Mouse (Mus musculus) C2C12 (cell line): ENCODE measurements around the gene Cdhr1. TPM values are rescaled to one million over a fixed set of nuclear protein-coding genes. Genes with fewer than 3 reads are reported as not detected.

Source experiments
- H3K27me3 ChIP-seq: one replicate; pipeline ENCODE4 v1.6.1; 2011; ENCODE audit not compliant: control insufficient read depth, insufficient read depth, insufficient read length
- H3K36me3 ChIP-seq: one replicate; pipeline ENCODE4 v1.6.1; 2011; ENCODE audit not compliant: control insufficient read depth, insufficient read depth
- H3K4me3 ChIP-seq: one replicate; pipeline ENCODE4 v1.5.1; 2011; ENCODE audit warnings: mild to moderate bottlenecking, control low read depth; ENCODE audit not compliant: poor library complexity, insufficient read depth, severe bottlenecking
- H3K79me2 ChIP-seq: one replicate; pipeline ENCODE4 v1.6.1; 2011; ENCODE audit not compliant: control insufficient read depth, insufficient read depth
- H3K79me3 ChIP-seq: one replicate; pipeline ENCODE4 v1.6.1; 2011; ENCODE audit warnings: low read depth, control low read depth
- H3ac ChIP-seq: one replicate; pipeline ENCODE3; 2011; ENCODE audit warnings: low read depth; ENCODE audit not compliant: control insufficient read depth, insufficient read length
- CEBPB ChIP-seq: IDR thresholded peaks from one replicate; pipeline ENCODE4 v1.6.1; 2011; ENCODE audit warnings: low read depth, mild to moderate bottlenecking, control low read depth, moderate library complexity
- CTCF ChIP-seq: IDR thresholded peaks from one replicate; pipeline ENCODE4 v1.5.1; 2011; ENCODE audit not compliant: control insufficient read depth, insufficient read depth, insufficient read length
- FOSL1 ChIP-seq: IDR thresholded peaks from one replicate; pipeline ENCODE4 v1.8.0; 2011; ENCODE audit warnings: mild to moderate bottlenecking, low read length; ENCODE audit not compliant: poor library complexity, insufficient read depth, severe bottlenecking
- MAX ChIP-seq: IDR thresholded peaks from one replicate; pipeline ENCODE4 v1.6.1; 2011; ENCODE audit warnings: mild to moderate bottlenecking, control low read depth
- MYOD1 ChIP-seq: IDR thresholded peaks from one replicate; pipeline ENCODE4 v1.6.1; 2011; ENCODE audit warnings: low read depth; ENCODE audit not compliant: control insufficient read depth, insufficient read length
- MYOG ChIP-seq: IDR thresholded peaks from one replicate; pipeline ENCODE4 v1.6.1; 2011; ENCODE audit not compliant: control insufficient read depth, insufficient read length; ENCODE audit errors: extremely low read depth
- USF1 ChIP-seq: IDR thresholded peaks from one replicate; pipeline ENCODE4 v1.6.1; 2011; ENCODE audit warnings: low read depth, mild to moderate bottlenecking, control low read depth, moderate library complexity
- polyA plus RNA-seq: library from polyadenylated mRNA; unstranded; fragments of >200 nt; fragmentation: generic; extraction: Trizol; gene quantifications from one replicate; pipeline ENCODE4 v1.2.1, GENCODE M21; 2012; ENCODE audit warnings: missing spikeins

The Cdhr1 gene
- polyA plus RNA-seq, 1 experiment, result 0.16 TPM

GRCm38 (mm10) chr14:37032481-37033104, 65.6 kb downstream of the Cdhr1 start:
- H3K4me3 ChIP-seq, result no peak overlapping the region
- H3K27me3 ChIP-seq, result no peaks in the 10 kb centered on the region
- H3K79me2 ChIP-seq, result no peaks in the 10 kb centered on the region
- no peaks in the 10 kb centered on the region for H3K36me3 ChIP-seq
- TF ChIP-seq CTCF, result no peak
- no peak for TF ChIP-seq MYOG
- TF ChIP-seq MYOD1, result peak; percentile 67
- TF ChIP-seq MAX, result no peak
- no peak overlapping the region for H3ac ChIP-seq
- no peaks in the 10 kb centered on the region for H3K79me3 ChIP-seq

DNA sequence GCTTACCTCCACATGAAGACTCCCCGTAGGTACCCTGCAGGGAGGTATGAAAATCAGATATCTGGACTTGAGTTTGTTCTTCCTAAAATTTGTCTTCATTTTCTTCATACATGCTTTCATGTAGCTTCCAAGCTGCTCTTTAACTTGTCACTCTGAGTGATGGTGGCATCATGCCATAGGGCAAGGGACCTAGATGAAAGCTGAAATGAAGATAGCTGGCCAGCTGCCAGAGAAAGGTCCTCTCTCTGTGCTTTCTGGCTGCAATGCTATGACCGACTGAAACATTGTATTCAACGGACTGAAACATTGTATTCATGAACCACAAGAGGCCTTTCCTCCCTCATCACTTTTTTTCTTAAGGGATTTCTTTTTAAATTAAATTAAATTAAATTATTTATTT, 69.6 kb downstream of the Cdhr1 start:
- TF ChIP-seq MYOD1, result no peak
- TF ChIP-seq FOSL1, result no peak
- no peak for TF ChIP-seq CTCF
- no peak for TF ChIP-seq MYOG
- no peak for TF ChIP-seq MAX
- TF ChIP-seq USF1, result no peak
- no peak for TF ChIP-seq CEBPB
- H3K4me3 ChIP-seq, result no peak overlapping the region
- H3ac ChIP-seq, result no peak overlapping the region
- no peaks in the 10 kb centered on the region for H3K79me2 ChIP-seq
- H3K27me3 ChIP-seq, result no peaks in the 10 kb centered on the region
- H3K79me3 ChIP-seq, result no peaks in the 10 kb centered on the region
- no peaks in the 10 kb centered on the region for H3K36me3 ChIP-seq

- no peaks in the 10 kb centered on the region for H3K27me3 ChIP-seq
- no peaks in the 10 kb centered on the region for H3K79me3 ChIP-seq
- no peak overlapping the region for H3ac ChIP-seq
- H3K79me2 ChIP-seq, result no peaks in the 10 kb centered on the region
- no peaks in the 10 kb centered on the region for H3K36me3 ChIP-seq
- TF ChIP-seq CEBPB (no peak), CTCF (no peak), FOSL1 (no peak), MYOG (no peak)
- H3K4me3 ChIP-seq, result no peak overlapping the region
These were observed 70.2 kb downstream of the Cdhr1 start for GRCm38 (mm10) chr14:37027951-37028350.

Other genes starting within 250 kb of the Cdhr1 start
- 7.4 TPM for gene Ccser2, start 129.6 kb downstream of the Cdhr1 start, polyA plus RNA-seq
- not detected for gene Rgr, start 49.4 kb downstream of the Cdhr1 start, polyA plus RNA-seq
- gene Lrit1, start 43.5 kb downstream of the Cdhr1 start, polyA plus RNA-seq, result not detected
- 0.01 TPM for gene Lrit2, start 30.4 kb downstream of the Cdhr1 start, polyA plus RNA-seq
- 0.75 TPM for gene 2610528A11Rik, start 15.7 kb upstream of the Cdhr1 start, polyA plus RNA-seq
- 152 TPM for gene Ghitm, start 36.9 kb upstream of the Cdhr1 start, polyA plus RNA-seq